Mouse (Mus musculus): ENCODE data around the gene Ccdc60.

DNA sequence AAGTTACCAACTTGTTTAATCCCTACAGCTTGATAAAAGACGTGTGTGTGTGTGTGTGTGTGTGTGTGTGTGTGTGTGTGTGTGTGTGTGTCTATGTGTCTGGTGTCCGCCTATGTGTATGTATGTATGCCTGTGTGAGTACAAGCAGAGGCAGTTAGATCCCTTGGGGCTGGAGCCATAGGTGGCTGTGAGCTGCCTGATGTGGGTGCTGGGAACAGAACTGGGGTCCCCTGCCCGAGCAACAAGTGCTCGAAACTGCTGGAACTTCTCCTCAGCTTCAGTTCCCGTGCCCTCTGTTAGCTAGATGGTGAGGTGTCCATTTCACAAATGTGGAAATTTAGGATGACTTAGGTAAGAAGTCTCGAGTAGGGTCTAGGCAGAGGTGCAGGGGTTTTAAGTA lies 204.6 kb downstream of the Ccdc60 start:
- TF ChIP-seq ZNF384 (IDR thresholded peaks at IDR 0.05; ENCODE audit: low read depth, low read length) = no peak
- TF ChIP-seq HCFC1 (IDR thresholded peaks at IDR 0.05; ENCODE audit: borderline replicate concordance, insufficient read depth, low read length) = no peak
- no peak for TF ChIP-seq CHD2 (IDR thresholded peaks at IDR 0.05; ENCODE audit: low read depth, low read length)
